18 mouse cellular contexts compared by ENCODE assay signal in genomic region chr12:82479393-82479792, GRCm38 (mm10).
DNase-seq lines count a peak whose midpoint lies in the region; ATAC-seq and TF ChIP-seq lines count a peak whose summit lies in the region.
"Had no signal": no experiment of that assay in that cellular context is flagged by ENCODE, and none has a peak within 500 bp of the region (broad histone marks: within the 10 kb centered on the region; RNA-seq: fewer than 3 reads in every experiment).

No protein-coding gene starts in this region.

- no peaks in the 10 kb centered on the region for H3K36me3 ChIP-seq in embryonic facial prominence, embryonic 11.5 days (replicated peaks; ENCODE audit: control insufficient read depth, insufficient read depth, low read depth, low read length)
- no peaks in the 10 kb centered on the region for H3K36me3 ChIP-seq in embryonic facial prominence, embryonic 10.5 days (replicated peaks)
- H3K36me3 ChIP-seq in heart, embryonic 13.5 days: no peaks in the 10 kb centered on the region
- H3K36me3 ChIP-seq in midbrain, embryonic 10.5 days: no peaks in the 10 kb centered on the region
- no peaks in the 10 kb centered on the region for H3K36me3 ChIP-seq in midbrain, embryonic 13.5 days
- H3K36me3 ChIP-seq in heart, postnatal 0 days (replicated peaks; ENCODE audit: control insufficient read depth, insufficient read depth, low read length): no peaks in the 10 kb centered on the region
- H3K36me3 ChIP-seq: hindbrain, embryonic 12.5 days had no signal

- H3K27ac ChIP-seq in embryonic facial prominence, embryonic 11.5 days (replicated peaks; ENCODE audit: low read depth, low read length): no peak overlapping the region
- no peak overlapping the region for H3K27ac ChIP-seq in embryonic facial prominence, embryonic 10.5 days (replicated peaks)
- peak overlapping the region; percentile 68 for H3K27ac ChIP-seq in heart, embryonic 13.5 days (replicated peaks)
- no peak overlapping the region for H3K27ac ChIP-seq in midbrain, embryonic 10.5 days (replicated peaks)
- H3K27ac ChIP-seq in midbrain, embryonic 13.5 days: no peak overlapping the region
- no peak overlapping the region for H3K27ac ChIP-seq in heart, postnatal 0 days (ENCODE audit: low read depth)
- H3K27ac ChIP-seq: hindbrain, embryonic 12.5 days; stomach, postnatal 0 days had no signal

- no peak for TF ChIP-seq CTCF in heart, postnatal 0 days (IDR thresholded peaks at IDR 0.05; ENCODE audit: low read depth)

- H3K4me3 ChIP-seq in embryonic facial prominence, embryonic 11.5 days (ENCODE audit: low read depth, low read length): no peak overlapping the region
- H3K4me3 ChIP-seq in embryonic facial prominence, embryonic 10.5 days: no peak overlapping the region
- no peak overlapping the region for H3K4me3 ChIP-seq in heart, embryonic 13.5 days
- H3K4me3 ChIP-seq in midbrain, embryonic 10.5 days: no peak overlapping the region
- no peak overlapping the region for H3K4me3 ChIP-seq in midbrain, embryonic 13.5 days (replicated peaks)
- no peak overlapping the region for H3K4me3 ChIP-seq in heart, postnatal 0 days (ENCODE audit: low read depth, low read length)
- H3K4me3 ChIP-seq: hindbrain, embryonic 12.5 days had no signal

- H3K4me1 ChIP-seq in embryonic facial prominence, embryonic 11.5 days (ENCODE audit: control insufficient read depth, insufficient read depth, low read length): peaks cover 2% of the 10 kb centered on the region
- H3K4me1 ChIP-seq in embryonic facial prominence, embryonic 10.5 days: peaks cover 30% of the 10 kb centered on the region
- H3K4me1 ChIP-seq in heart, embryonic 13.5 days: peaks cover 37% of the 10 kb centered on the region
- peaks cover 35% of the 10 kb centered on the region for H3K4me1 ChIP-seq in midbrain, embryonic 10.5 days
- H3K4me1 ChIP-seq in midbrain, embryonic 13.5 days (replicated peaks): peaks cover 22% of the 10 kb centered on the region
- peaks cover 13% of the 10 kb centered on the region for H3K4me1 ChIP-seq in heart, postnatal 0 days (ENCODE audit: control insufficient read depth, insufficient read depth)

- DNase-seq in embryonic facial prominence, embryonic 11.5 days (ENCODE audit: low spot score): peak; percentile 12
- DNase-seq in embryonic facial prominence, embryonic 10.5 days (ENCODE audit: low spot score): no peak
- no peak for DNase-seq in heart, adult 8-10 months (ENCODE audit: low spot score)
- DNase-seq in midbrain, embryonic 10.5 days (ENCODE audit: low spot score): peak; percentile 15
- DNase-seq in heart, postnatal 0 days (ENCODE audit: low spot score): peak; percentile 76
- DNase-seq in gastrocnemius, postnatal 25 days: no peak
- DNase-seq: adrenal gland, adult 2 months; cerebellum, adult 9-10 months; kidney, adult 8-10 months; kidney, postnatal 14 days; lung, postnatal 4 days; thymus, adult 2 months; thymus, postnatal 4 days had no signal

- H3K9ac ChIP-seq in embryonic facial prominence, embryonic 11.5 days (replicated peaks; ENCODE audit: low read length): no peak overlapping the region
- H3K9ac ChIP-seq in heart, embryonic 13.5 days: no peak overlapping the region
- H3K9ac ChIP-seq in midbrain, embryonic 13.5 days (replicated peaks): no peak overlapping the region
- H3K9ac ChIP-seq in heart, postnatal 0 days (replicated peaks; ENCODE audit: low read depth, low read length): no peak overlapping the region
- H3K9ac ChIP-seq: hindbrain, embryonic 12.5 days had no signal

- H3K27me3 ChIP-seq in embryonic facial prominence, embryonic 11.5 days (ENCODE audit: control insufficient read depth, insufficient read depth, low read length): no peaks in the 10 kb centered on the region
- H3K27me3 ChIP-seq in embryonic facial prominence, embryonic 10.5 days (replicated peaks; ENCODE audit: low read depth, poor library complexity, severe bottlenecking): peaks cover 19% of the 10 kb centered on the region; the same call in 1 of the 2 replicates
- no peaks in the 10 kb centered on the region for H3K27me3 ChIP-seq in heart, embryonic 13.5 days (replicated peaks)
- H3K27me3 ChIP-seq in midbrain, embryonic 10.5 days (ENCODE audit: low read depth, poor library complexity, severe bottlenecking): peaks cover 8% of the 10 kb centered on the region; the same call in 1 of the 2 replicates
- no peaks in the 10 kb centered on the region for H3K27me3 ChIP-seq in midbrain, embryonic 13.5 days
- no peaks in the 10 kb centered on the region for H3K27me3 ChIP-seq in heart, postnatal 0 days (ENCODE audit: control insufficient read depth, insufficient read depth, low read length)

- H3K9me3 ChIP-seq in embryonic facial prominence, embryonic 11.5 days (replicated peaks; ENCODE audit: control insufficient read depth, low read length): no peaks in the 10 kb centered on the region
- H3K9me3 ChIP-seq in embryonic facial prominence, embryonic 10.5 days: no peaks in the 10 kb centered on the region
- H3K9me3 ChIP-seq in heart, embryonic 13.5 days: no peaks in the 10 kb centered on the region
- H3K9me3 ChIP-seq in midbrain, embryonic 10.5 days (replicated peaks): no peaks in the 10 kb centered on the region
- H3K9me3 ChIP-seq in midbrain, embryonic 13.5 days: 0 out of 2 replicates have a peak, but pooled peaks cover 3% of the 10 kb centered on the region
- H3K9me3 ChIP-seq in heart, postnatal 0 days (replicated peaks; ENCODE audit: control insufficient read depth, low read length): no peaks in the 10 kb centered on the region
- H3K9me3 ChIP-seq: hindbrain, embryonic 12.5 days had no signal

- no peak for TF ChIP-seq EP300 in heart, postnatal 0 days (IDR thresholded peaks at IDR 0.05; ENCODE audit: low read depth)

- 33% methylated on average over 3 of the region's 3 CpGs for WGBS in embryonic facial prominence, embryonic 11.5 days
- 38% methylated on average over 3 of the region's 3 CpGs for WGBS in embryonic facial prominence, embryonic 10.5 days
- 37% methylated on average over 3 of the region's 3 CpGs for WGBS in heart, embryonic 13.5 days
- 47% methylated on average over 3 of the region's 3 CpGs for whole genome bisulfite sequencing in midbrain, embryonic 10.5 days
- 24% methylated on average over 3 of the region's 3 CpGs for whole genome bisulfite sequencing in midbrain, embryonic 13.5 days
- 51% methylated on average over 3 of the region's 3 CpGs for WGBS in heart, postnatal 0 days

- ATAC-seq in embryonic facial prominence, embryonic 11.5 days (replicated peaks; ENCODE audit: insufficient number of reproducible peaks, low FRiP score, low TSS enrichment, low read depth): no peak
- ATAC-seq in heart, embryonic 13.5 days (ENCODE audit: extremely low read depth, insufficient number of reproducible peaks, low FRiP score, low TSS enrichment): no peak
- no peak for ATAC-seq in midbrain, embryonic 13.5 days
- ATAC-seq in heart, postnatal 0 days (ENCODE audit: insufficient read depth, low read depth): peak; percentile 80
- ATAC-seq: forebrain, embryonic 16.5 days had no signal

- no peak overlapping the region for H3K4me2 ChIP-seq in embryonic facial prominence, embryonic 11.5 days (ENCODE audit: low read depth, low read length)
- H3K4me2 ChIP-seq in heart, embryonic 13.5 days: 0 out of 2 replicates have a peak overlapping the region, but pooled peaks have one; percentile 24
- H3K4me2 ChIP-seq in midbrain, embryonic 13.5 days (replicated peaks): no peak overlapping the region
- H3K4me2 ChIP-seq in heart, postnatal 0 days (ENCODE audit: low read depth, low read length): no peak overlapping the region
- H3K4me2 ChIP-seq: hindbrain, embryonic 12.5 days had no signal

Comparison
In these comparisons a context has a peak if more than half of its experiments do, and no peak if none do; other contexts are left out.
1. DNase-seq: peak in embryonic facial prominence, embryonic 11.5 days (single experiment), midbrain, embryonic 10.5 days (single experiment) and heart, postnatal 0 days (single experiment); none in embryonic facial prominence, embryonic 10.5 days (single experiment), heart, adult 8-10 months (single experiment) and gastrocnemius, postnatal 25 days (single experiment).